Mouse (Mus musculus) urinary bladder, adult 18-20 months (tissue): ENCODE data around the gene Ano6.
"Not testable (repeated sequence)": the region's sequence is repeated elsewhere in the genome, so short reads cannot be mapped to it uniquely, and the experiment has no call there.

ENCODE experiments used
- DNase-seq, 2 experiments: peaks; one replicate each; pipeline ENCODE4 v3.0.0; 2022; ENCODE audit warnings: low spot score in 2 of 2, mixed read lengths in 2 of 2

The Ano6 gene

DNA sequence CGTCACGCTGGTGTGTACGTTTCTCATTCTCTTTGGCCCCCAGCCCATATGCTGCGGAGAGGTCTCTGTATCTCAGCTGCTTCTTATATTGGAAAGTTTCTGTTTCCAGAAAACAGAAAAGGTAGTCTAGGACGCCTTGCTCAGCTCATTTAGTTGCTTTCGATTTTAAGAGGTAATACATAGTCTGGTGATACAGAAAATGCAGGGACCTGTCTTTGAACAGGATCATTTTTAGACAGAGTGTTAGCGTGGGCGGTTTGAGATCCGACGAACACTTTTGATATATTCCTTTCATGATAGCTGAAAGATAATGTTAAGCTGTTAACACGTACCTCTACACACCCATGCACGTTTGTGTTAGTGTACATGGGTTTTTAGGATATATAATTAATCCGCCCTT lies 35.9 kb downstream of the Ano6 start:
- no peak for DNase-seq

DNA sequence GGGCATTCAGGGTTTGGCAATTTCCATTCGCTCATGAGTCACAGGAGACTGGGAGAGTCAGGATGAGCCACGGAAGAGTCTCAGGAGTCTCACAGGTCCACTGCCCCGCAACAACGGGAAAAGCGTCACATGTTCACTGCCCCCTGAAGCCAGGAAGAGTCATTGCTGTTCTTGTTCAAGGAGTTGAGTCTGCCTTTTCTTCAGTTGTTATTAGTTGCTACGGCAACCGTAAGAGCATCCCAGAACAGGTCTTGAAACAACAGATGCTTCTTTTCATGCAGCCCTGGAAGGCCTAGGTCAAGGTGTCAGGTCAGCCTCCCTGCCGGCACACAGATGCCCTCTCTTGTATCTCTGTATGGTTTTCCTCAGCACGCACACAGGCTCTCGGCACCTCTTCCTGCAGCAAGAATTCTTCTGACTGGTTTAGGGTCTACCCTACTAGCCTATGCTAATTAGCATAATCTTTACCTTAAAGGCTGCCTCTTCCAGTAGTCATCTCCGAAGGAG lies 36.9 kb downstream of the Ano6 start:
- DNase-seq = no peak

- not testable (repeated sequence) for DNase-seq
These were observed 37.5 kb downstream of the Ano6 start for GRCm38 (mm10) chr15:95828018-95828646.

DNA sequence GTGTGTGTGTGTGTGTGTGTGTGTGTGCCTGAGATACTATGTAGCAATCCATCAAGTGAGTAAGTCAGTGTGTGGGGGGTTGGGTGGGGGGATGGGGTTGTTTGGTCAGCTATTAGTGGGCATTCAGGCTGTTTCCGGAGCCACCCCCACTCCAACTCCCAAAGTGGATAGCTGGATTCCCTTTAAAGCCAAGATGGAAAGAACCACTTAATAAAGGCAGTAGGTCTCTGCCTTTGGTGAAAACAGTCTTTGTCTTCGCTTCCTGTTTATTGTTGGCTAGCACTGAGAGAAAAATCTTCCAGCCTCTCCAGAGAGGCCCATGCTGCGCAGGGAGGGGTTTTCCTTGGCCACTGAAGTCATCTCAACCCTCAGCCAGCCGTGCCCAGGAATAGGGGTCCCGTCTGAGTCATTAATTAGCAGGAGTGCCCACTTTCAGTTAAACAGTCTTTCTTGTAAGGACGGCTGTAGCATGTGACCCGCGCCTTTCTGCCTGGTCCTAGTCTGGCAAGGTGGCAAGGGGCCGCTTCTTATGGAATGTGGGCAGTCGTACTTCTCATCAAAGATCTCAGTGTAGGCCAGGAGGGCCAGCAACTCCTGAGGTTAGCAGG lies 38.1 kb downstream of the Ano6 start:
- no peak for DNase-seq

- DNase-seq = no peak
These were observed 39.0 kb downstream of the Ano6 start for GRCm38 (mm10) chr15:95829553-95830205.

- DNase-seq = no peak
These were observed 39.5 kb downstream of the Ano6 start for GRCm38 (mm10) chr15:95830206-95830560.

DNA sequence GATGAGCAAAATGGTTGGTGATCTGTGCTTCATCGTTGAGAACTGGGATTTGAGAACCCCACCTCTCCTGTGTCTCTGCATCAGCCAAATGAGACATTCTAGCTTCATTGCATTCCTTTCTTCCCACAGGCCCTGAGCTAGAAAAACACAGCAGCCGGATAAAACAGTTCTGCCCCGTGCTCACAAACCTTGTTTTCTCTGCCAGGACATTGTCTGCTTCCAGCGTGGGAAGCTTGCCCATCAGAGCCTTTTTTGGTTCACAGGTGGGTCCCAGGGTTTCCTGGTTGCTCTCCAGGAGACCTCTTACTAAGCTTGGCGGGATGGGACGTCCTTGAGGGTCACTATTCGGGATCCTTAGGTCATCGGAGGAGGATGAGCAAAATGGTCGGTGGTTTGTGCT lies 42.6 kb downstream of the Ano6 start:
- DNase-seq = no peak

GRCm38 (mm10) chr15:95836077-95836476 lies 45.4 kb downstream of the Ano6 start:
- no peak for DNase-seq

- DNase-seq = no peak
These were observed 46.2 kb downstream of the Ano6 start for GRCm38 (mm10) chr15:95836646-95837434.

GRCm38 (mm10) chr15:95837570-95837969 lies 46.9 kb downstream of the Ano6 start:
- DNase-seq = no peak

GRCm38 (mm10) chr15:95838171-95839020 lies 47.8 kb downstream of the Ano6 start:
- no peak for DNase-seq

DNA sequence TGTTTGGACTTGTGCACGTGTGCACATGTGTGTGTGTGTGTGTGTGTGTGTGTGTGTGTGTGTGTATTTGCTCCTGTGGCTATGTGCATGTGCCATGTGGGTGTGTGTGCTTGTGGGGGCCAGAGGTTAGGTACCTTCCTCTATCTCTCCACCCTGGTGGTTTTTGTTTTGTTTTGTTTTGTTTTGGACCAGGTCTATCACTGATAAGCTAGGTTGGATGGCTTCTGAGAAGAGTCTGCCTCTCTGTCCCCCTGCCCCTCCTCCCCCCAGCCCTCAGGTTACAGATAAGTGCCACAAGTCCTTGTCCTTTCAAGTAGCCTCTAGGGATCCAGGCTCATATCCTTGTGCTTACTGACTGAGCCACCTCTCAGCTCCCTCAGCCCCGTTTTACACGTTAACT lies 49.1 kb downstream of the Ano6 start:
- DNase-seq = no peak

DNA sequence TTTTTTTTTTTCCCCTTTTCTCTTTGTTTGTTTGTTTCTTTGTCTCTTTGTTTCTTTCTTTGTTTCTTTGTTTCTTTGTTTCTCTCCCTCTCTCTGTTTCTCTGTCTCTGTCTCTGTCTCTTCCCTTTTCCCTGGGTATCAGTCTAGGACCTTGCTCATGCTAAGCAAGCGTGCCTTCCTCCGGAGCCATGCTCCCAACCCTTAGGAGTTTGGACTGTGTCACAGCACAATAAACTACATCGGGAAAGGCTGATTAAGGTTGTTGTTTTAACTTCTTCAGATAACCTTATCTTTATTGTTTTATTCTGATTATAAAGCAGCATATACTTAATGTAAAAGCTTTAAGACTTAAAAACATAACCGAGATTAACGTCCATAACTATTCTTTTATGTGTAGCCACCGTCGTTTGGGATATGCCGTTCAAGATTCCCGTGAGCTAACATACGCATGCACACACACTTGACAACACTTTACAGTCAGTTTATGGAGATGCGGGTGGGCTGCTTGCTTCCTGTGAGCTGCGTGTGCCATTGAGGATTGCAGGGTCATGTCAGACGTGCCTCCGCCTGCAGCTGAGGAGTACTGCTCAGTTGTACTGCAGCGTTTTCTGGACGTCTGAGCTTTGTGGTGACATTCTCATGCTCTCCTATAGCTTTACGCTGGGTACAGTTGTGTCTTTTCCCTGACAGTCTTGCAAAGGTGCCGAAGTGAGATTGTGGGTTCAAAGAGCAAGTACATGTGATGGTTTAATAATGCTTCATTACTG lies 52.7 kb downstream of the Ano6 start:
- no peak for DNase-seq

- DNase-seq = no peak
These were observed 53.8 kb downstream of the Ano6 start for GRCm38 (mm10) chr15:95844412-95844811.

GRCm38 (mm10) chr15:95846102-95846501 lies 55.5 kb downstream of the Ano6 start:
- no peak for DNase-seq

- DNase-seq = no peak
These were observed 57.9 kb downstream of the Ano6 start for GRCm38 (mm10) chr15:95848493-95849064.

GRCm38 (mm10) chr15:95849513-95850411 lies 59.1 kb downstream of the Ano6 start:
- DNase-seq = no peak

DNA sequence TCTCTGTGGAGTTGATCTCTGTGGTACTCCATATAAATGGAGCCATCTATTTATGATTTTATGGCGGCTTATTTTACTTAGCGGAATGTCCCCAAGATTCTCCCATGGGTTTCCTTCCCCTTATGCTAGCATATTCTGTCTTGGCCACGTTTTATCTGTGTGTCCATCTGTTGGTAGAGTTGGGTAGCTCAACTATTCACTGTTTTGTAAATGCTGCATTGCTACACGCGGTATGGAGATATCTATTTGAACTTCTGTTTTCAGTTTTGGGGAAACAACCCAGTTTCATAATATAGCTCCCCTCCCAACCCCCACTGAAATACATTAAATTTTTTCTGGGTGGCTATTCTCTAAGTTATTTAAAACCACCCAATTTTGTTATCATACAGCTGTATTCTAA lies 59.9 kb downstream of the Ano6 start:
- no peak for DNase-seq
